Mouse (Mus musculus) myocyte (in vitro differentiated cells): ENCODE measurements around the gene Prrc2b.

ENCODE experiments used
- CEBPB ChIP-seq: IDR thresholded peaks from 2 replicates; pipeline ENCODE4 v1.6.1; 2011; ENCODE audit warnings: mild to moderate bottlenecking, moderate library complexity; ENCODE audit not compliant: poor library complexity, insufficient read depth, severe bottlenecking
- E2F4 ChIP-seq: IDR thresholded peaks from one replicate; pipeline ENCODE4 v1.6.1; 2011; ENCODE audit warnings: mild to moderate bottlenecking, control low read depth, moderate library complexity; ENCODE audit not compliant: insufficient read depth
- MAX ChIP-seq: IDR thresholded peaks from one replicate; pipeline ENCODE4 v1.6.1; 2011; ENCODE audit warnings: low read depth, mild to moderate bottlenecking, control low read depth
- MYOG ChIP-seq, 3 experiments: IDR thresholded peaks; one replicate each; pipeline ENCODE4 v1.6.1; 2011; ENCODE audit warnings: control low read depth in 2 of 3, low read depth in 2 of 3, mild to moderate bottlenecking in 2 of 3; ENCODE audit not compliant: insufficient read length in 2 of 3, control insufficient read depth in 1 of 3, insufficient read depth in 1 of 3
- POLR2A ChIP-seq: IDR thresholded peaks from one replicate; pipeline ENCODE4 v1.6.1; 2011; ENCODE audit warnings: low read depth, mild to moderate bottlenecking, control low read depth, moderate library complexity; ENCODE audit not compliant: insufficient read length
- POLR2AphosphoS2 ChIP-seq: IDR thresholded peaks from one replicate; pipeline ENCODE4 v1.6.1; 2011; ENCODE audit warnings: low read depth, control low read depth; ENCODE audit not compliant: insufficient read length
- REST ChIP-seq: IDR thresholded peaks from one replicate; pipeline ENCODE4 v1.6.1; 2011; ENCODE audit warnings: mild to moderate bottlenecking, control low read depth, moderate library complexity; ENCODE audit not compliant: insufficient read depth, insufficient read length
- SRF ChIP-seq: IDR thresholded peaks from one replicate; pipeline ENCODE4 v1.6.1; 2011; ENCODE audit warnings: low read depth; ENCODE audit not compliant: control insufficient read depth, insufficient read length
- TCF12 ChIP-seq: IDR thresholded peaks from one replicate; pipeline ENCODE4 v1.6.1; 2011; ENCODE audit warnings: mild to moderate bottlenecking, control low read depth; ENCODE audit not compliant: poor library complexity, insufficient read depth, severe bottlenecking
- TCF3 ChIP-seq: IDR thresholded peaks from one replicate; pipeline ENCODE4 v1.6.1; 2011; ENCODE audit warnings: low read depth, control low read depth; ENCODE audit not compliant: insufficient read length
- USF1 ChIP-seq: IDR thresholded peaks from one replicate; pipeline ENCODE4 v1.6.1; 2011; ENCODE audit warnings: low read depth, mild to moderate bottlenecking, control low read depth, moderate library complexity

- TF ChIP-seq MAX (no peak), POLR2A (no peak), USF1 (no peak), SRF (no peak), TCF12 (no peak), MYOG (IDR thresholded peaks at IDR 0.05; ENCODE audit: control insufficient read depth in 1 of 3, insufficient read depth in 1 of 3, insufficient read length in 2 of 3, low read depth in 2 of 3) (no peak), CEBPB (no peak), REST (no peak), TCF3 (no peak), POLR2AphosphoS2 (no peak), E2F4 (no peak)
Measured at GRCm38 (mm10) chr2:32156645-32157044, 5.8 kb downstream of the Prrc2b start.
